Mouse (Mus musculus) C2C12 (cell line): ENCODE data around the gene Kcnj4. TPM values are rescaled to one million over a fixed set of nuclear protein-coding genes. Genes with fewer than 3 reads are reported as not detected.
"Not testable (repeated sequence)": the region's sequence is repeated elsewhere in the genome, so short reads cannot be mapped to it uniquely, and the experiment has no call there.

Source experiments
- H3K27me3 ChIP-seq: one replicate; pipeline ENCODE4 v1.6.1; 2011; ENCODE audit not compliant: control insufficient read depth, insufficient read depth, insufficient read length
- H3K36me3 ChIP-seq: one replicate; pipeline ENCODE4 v1.6.1; 2011; ENCODE audit not compliant: control insufficient read depth, insufficient read depth
- H3K4me3 ChIP-seq: one replicate; pipeline ENCODE4 v1.5.1; 2011; ENCODE audit warnings: mild to moderate bottlenecking, control low read depth; ENCODE audit not compliant: poor library complexity, insufficient read depth, severe bottlenecking
- H3K79me2 ChIP-seq: one replicate; pipeline ENCODE4 v1.6.1; 2011; ENCODE audit not compliant: control insufficient read depth, insufficient read depth
- H3K79me3 ChIP-seq: one replicate; pipeline ENCODE4 v1.6.1; 2011; ENCODE audit warnings: low read depth, control low read depth
- H3ac ChIP-seq: one replicate; pipeline ENCODE3; 2011; ENCODE audit warnings: low read depth; ENCODE audit not compliant: control insufficient read depth, insufficient read length
- CEBPB ChIP-seq: IDR thresholded peaks from one replicate; pipeline ENCODE4 v1.6.1; 2011; ENCODE audit warnings: low read depth, mild to moderate bottlenecking, control low read depth, moderate library complexity
- CTCF ChIP-seq: IDR thresholded peaks from one replicate; pipeline ENCODE4 v1.5.1; 2011; ENCODE audit not compliant: control insufficient read depth, insufficient read depth, insufficient read length
- FOSL1 ChIP-seq: IDR thresholded peaks from one replicate; pipeline ENCODE4 v1.8.0; 2011; ENCODE audit warnings: mild to moderate bottlenecking, low read length; ENCODE audit not compliant: poor library complexity, insufficient read depth, severe bottlenecking
- MAX ChIP-seq: IDR thresholded peaks from one replicate; pipeline ENCODE4 v1.6.1; 2011; ENCODE audit warnings: mild to moderate bottlenecking, control low read depth
- MYOD1 ChIP-seq: IDR thresholded peaks from one replicate; pipeline ENCODE4 v1.6.1; 2011; ENCODE audit warnings: low read depth; ENCODE audit not compliant: control insufficient read depth, insufficient read length
- MYOG ChIP-seq: IDR thresholded peaks from one replicate; pipeline ENCODE4 v1.6.1; 2011; ENCODE audit not compliant: control insufficient read depth, insufficient read length; ENCODE audit errors: extremely low read depth
- USF1 ChIP-seq: IDR thresholded peaks from one replicate; pipeline ENCODE4 v1.6.1; 2011; ENCODE audit warnings: low read depth, mild to moderate bottlenecking, control low read depth, moderate library complexity
- polyA plus RNA-seq: library from polyadenylated mRNA; unstranded; fragments of >200 nt; fragmentation: generic; extraction: Trizol; gene quantifications from one replicate; pipeline ENCODE4 v1.2.1, GENCODE M21; 2012; ENCODE audit warnings: missing spikeins

The Kcnj4 gene
- polyA plus RNA-seq, 1 experiment = 0.14 TPM

DNA sequence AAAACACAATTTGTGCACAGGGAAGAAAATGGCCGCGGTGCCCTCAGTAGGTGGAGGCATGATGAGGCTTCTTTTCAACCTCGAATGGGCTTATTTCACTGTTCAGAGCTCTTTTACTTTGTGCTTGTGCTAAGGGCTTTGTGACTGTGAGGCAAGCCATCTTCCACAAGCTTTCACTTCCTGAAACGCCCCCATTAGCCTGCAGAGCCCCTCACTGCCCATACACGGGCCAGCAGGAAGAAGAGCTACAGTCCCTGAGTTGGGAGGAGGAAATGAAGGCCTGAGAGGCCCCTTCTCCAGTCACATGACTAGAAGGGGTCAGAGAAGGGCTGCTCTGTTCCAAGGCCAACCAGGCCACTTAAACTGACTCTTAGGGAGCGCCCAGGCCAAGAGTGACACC lies 48.5 kb downstream of the Kcnj4 start:
- TF ChIP-seq MYOD1 = no peak
- H3K79me3 ChIP-seq = no peaks in the 10 kb centered on the region
- no peaks in the 10 kb centered on the region for H3K79me2 ChIP-seq
- H3K4me3 ChIP-seq = no peak overlapping the region
- no peak overlapping the region for H3ac ChIP-seq
- no peaks in the 10 kb centered on the region for H3K36me3 ChIP-seq
- H3K27me3 ChIP-seq = peaks cover 11% of the 10 kb centered on the region

GRCm38 (mm10) chr15:79456104-79456503 lies 48.9 kb downstream of the Kcnj4 start:
- not testable (repeated sequence) for H3K36me3 ChIP-seq, H3K79me3 ChIP-seq, H3K27me3 ChIP-seq, H3ac ChIP-seq, H3K79me2 ChIP-seq, H3K4me3 ChIP-seq

DNA sequence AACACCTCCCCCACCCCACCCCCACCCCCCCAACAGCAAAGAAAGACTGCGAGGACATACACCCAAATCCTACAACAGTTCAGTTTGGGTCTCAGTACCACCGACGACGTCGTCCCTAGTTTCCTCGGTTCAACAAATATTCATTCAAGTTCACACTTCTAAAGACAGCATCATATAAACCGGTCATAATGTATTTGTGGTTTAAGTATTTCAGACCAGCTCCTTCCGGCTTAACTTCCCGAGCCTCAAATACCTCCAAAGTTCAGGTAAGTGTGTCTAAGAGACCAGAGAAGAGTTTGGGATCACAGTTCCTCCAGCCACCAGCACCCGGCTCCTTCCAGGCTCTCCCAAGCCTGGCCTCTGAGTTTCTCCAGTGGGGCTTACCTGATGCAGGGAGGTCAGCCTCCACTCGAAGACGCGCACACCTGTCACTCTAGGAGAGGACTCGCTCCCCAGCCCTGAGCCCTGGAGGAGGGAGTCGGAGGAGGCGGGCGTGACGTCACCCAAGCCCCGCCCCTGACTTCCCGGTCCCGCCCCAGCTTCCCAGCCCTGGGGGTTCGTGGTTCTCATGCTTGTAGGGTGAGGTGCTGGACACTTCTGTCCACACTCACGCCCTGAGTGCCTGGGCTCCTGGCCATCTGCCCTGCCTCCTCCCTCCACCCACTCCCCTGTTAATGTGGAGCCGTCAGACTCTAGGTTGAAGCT lies 49.8 kb downstream of the Kcnj4 start, which contains the start of gene Csnk1e:
Gene Csnk1e, minus strand, starts transcription at position 461 of the 705 bp plus-strand sequence.
- Histone ChIP-seq H3K79me2 (no peaks in the 10 kb centered on the region), H3ac (no peak within 1 kb of the TSS), H3K79me3 (no peaks in the 10 kb centered on the region), H3K4me3 (no peak within 1 kb of the TSS), H3K36me3 (no peaks in the 10 kb centered on the region), H3K27me3 (no peaks in the 10 kb centered on the region)
- TF ChIP-seq MAX (no peak), FOSL1 (no peak), CTCF (no peak)

- TF ChIP-seq CEBPB (no peak), MYOG (no peak), MYOD1 (no peak), USF1 (no peak), MAX (no peak), CTCF (no peak), FOSL1 (no peak)
- no peaks in the 10 kb centered on the region for H3K79me3 ChIP-seq
- H3K4me3 ChIP-seq = no peak overlapping the region
- H3K79me2 ChIP-seq = no peaks in the 10 kb centered on the region
- H3K27me3 ChIP-seq = no peaks in the 10 kb centered on the region
- H3ac ChIP-seq = no peak overlapping the region
- H3K36me3 ChIP-seq = no peaks in the 10 kb centered on the region
These were observed 51.2 kb downstream of the Kcnj4 start for GRCm38 (mm10) chr15:79453831-79454230.

DNA sequence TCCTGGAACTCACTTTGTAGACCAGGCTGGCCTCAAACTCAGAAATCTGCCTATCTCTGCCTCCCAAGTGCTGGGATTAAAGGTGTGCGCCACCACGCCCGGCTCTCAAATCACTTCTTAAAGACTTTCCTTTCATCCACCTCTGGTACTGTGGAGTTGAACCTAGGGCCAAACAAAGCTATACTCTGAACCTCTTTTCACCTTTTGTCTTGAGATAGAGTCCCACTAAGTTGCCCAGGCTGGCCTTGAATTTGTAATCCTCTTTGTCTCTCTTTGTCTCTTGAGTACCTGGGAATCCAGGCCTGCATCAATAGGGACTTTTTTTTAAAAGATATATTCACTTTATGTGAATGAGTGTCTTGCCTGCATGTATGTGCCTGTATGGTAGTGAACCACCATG lies 57.0 kb downstream of the Kcnj4 start:
- Histone ChIP-seq H3K27me3 (peaks cover 3% of the 10 kb centered on the region), H3K79me3 (no peaks in the 10 kb centered on the region), H3K4me3 (no peak overlapping the region), H3K36me3 (no peaks in the 10 kb centered on the region), H3ac (no peak overlapping the region), H3K79me2 (no peaks in the 10 kb centered on the region)
- no peak for TF ChIP-seq CEBPB
- TF ChIP-seq MYOG = no peak
- TF ChIP-seq MAX = no peak
- TF ChIP-seq FOSL1 = no peak

DNA sequence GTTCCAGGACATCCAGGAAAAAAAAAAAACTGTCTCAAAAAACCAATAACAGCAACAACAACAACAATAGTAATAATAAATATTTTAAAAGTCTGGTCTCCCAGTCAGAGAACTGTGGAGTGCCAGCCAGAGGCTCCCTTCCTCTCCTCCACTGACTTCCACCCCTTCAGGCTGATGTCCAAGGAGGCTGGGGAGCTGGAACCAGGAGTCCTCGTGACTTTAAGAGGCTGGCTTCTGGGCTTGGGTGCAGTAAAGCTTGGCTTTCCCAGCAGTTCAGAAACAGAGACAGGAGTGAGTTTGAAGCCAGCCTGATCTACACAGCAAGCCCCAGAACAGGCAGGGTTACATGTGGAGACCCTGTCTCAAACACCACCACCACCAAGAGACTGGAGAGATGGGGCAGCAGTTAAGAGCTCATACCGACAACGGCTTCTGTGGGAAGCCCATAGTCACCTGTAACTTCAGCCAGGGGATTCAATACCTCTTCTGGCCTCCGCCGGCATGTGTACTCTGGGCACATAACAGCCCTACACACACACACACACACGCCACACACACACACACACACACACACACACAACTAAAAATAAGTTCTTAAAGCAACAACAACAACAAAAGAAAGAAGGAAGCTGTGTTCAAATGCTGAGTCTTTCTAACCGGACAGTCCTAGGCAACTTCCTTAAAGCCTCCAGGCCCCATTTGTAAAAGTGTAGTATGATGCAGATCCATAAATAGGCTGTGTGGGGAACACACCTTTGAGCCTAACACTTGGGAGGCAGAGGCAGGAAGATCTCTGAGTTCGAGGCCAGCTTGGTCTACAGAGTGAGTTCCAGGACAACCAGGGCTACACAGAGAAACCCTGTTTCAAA lies 59.0 kb downstream of the Kcnj4 start:
- Histone ChIP-seq H3K79me2 (peaks cover 14% of the 10 kb centered on the region), H3K4me3 (no peak overlapping the region), H3ac (no peak overlapping the region), H3K36me3 (no peaks in the 10 kb centered on the region), H3K27me3 (peaks cover 3% of the 10 kb centered on the region), H3K79me3 (peaks cover 2% of the 10 kb centered on the region)
- no peak for TF ChIP-seq CTCF
- TF ChIP-seq USF1 = no peak
- TF ChIP-seq CEBPB = no peak
- TF ChIP-seq MYOG = no peak
- TF ChIP-seq FOSL1 = no peak
- no peak for TF ChIP-seq MYOD1
- TF ChIP-seq MAX = no peak
